Mouse (Mus musculus) spleen, adult 18-20 months (tissue): ENCODE results near the gene Large1.
"Not testable (repeated sequence)": the region's sequence is repeated elsewhere in the genome, so short reads cannot be mapped to it uniquely, and the experiment has no call there.

ENCODE experiments used
- DNase-seq, 2 experiments: peaks; one replicate each; pipeline ENCODE4 v3.0.0; 2022; ENCODE audit warnings: mixed read lengths in 2 of 2

Large1 gene

GRCm38 (mm10) chr8:73353108-73353793 lies at the start of gene Large1:
TSS of gene Large1 (minus strand) at chr8:73353540.
- DNase-seq = peak; percentile 74 to 78

- no peak for DNase-seq
These were observed 47.0 kb upstream of the Large1 start for GRCm38 (mm10) chr8:73400343-73400742.

GRCm38 (mm10) chr8:73373001-73373400 lies 19.7 kb upstream of the Large1 start:
- DNase-seq = not testable (repeated sequence)

GRCm38 (mm10) chr8:73355979-73356378 lies 2.6 kb upstream of the Large1 start:
- peak in 1 of 2 experiments; percentile 21 for DNase-seq

- DNase-seq = peak in 1 of 2 experiments; percentile 10
These were observed 1.0 kb upstream of the Large1 start for GRCm38 (mm10) chr8:73354201-73354881.

- DNase-seq = no peak
These were observed 447 bp upstream of the Large1 start for GRCm38 (mm10) chr8:73353794-73354179.

- peak in 1 of 2 experiments; percentile 11 for DNase-seq
These were observed 836 bp downstream of the Large1 start for GRCm38 (mm10) chr8:73352301-73353107.

GRCm38 (mm10) chr8:73350366-73350765 lies 3.0 kb downstream of the Large1 start:
- no peak for DNase-seq

GRCm38 (mm10) chr8:73342761-73343395 lies 10.5 kb downstream of the Large1 start:
- no peak for DNase-seq

GRCm38 (mm10) chr8:73336845-73337244 lies 16.5 kb downstream of the Large1 start:
- no peak for DNase-seq

GRCm38 (mm10) chr8:73329131-73329530 lies 24.2 kb downstream of the Large1 start:
- no peak for DNase-seq

GRCm38 (mm10) chr8:73328056-73328455 lies 25.3 kb downstream of the Large1 start:
- DNase-seq = no peak

- DNase-seq = no peak
These were observed 28.7 kb downstream of the Large1 start for GRCm38 (mm10) chr8:73324667-73325066.

- no peak for DNase-seq
These were observed 29.7 kb downstream of the Large1 start for GRCm38 (mm10) chr8:73323591-73323990.

- not testable (repeated sequence) for DNase-seq
These were observed 33.8 kb downstream of the Large1 start for GRCm38 (mm10) chr8:73319500-73319899.

GRCm38 (mm10) chr8:73313911-73314310 lies 39.4 kb downstream of the Large1 start:
- DNase-seq = no peak

GRCm38 (mm10) chr8:73312714-73313607 lies 40.4 kb downstream of the Large1 start:
- DNase-seq = no peak

- DNase-seq = no peak
These were observed 42.9 kb downstream of the Large1 start for GRCm38 (mm10) chr8:73310471-73310870.

GRCm38 (mm10) chr8:73310036-73310435 lies 43.3 kb downstream of the Large1 start:
- DNase-seq = no peak

GRCm38 (mm10) chr8:73303907-73304306 lies 49.4 kb downstream of the Large1 start:
- DNase-seq = no peak

GRCm38 (mm10) chr8:73302947-73303346 lies 50.4 kb downstream of the Large1 start:
- DNase-seq = no peak

GRCm38 (mm10) chr8:73295531-73295930 lies 57.8 kb downstream of the Large1 start:
- DNase-seq = no peak
